Mouse (Mus musculus): ENCODE measurements at regions not wholly inside any gene's neighbourhood (a gene's known extent, or its start where the extent isn't known, plus 50 kb on each side); places are given as distances from the start of the nearest gene placed in this dataset.

DNA sequence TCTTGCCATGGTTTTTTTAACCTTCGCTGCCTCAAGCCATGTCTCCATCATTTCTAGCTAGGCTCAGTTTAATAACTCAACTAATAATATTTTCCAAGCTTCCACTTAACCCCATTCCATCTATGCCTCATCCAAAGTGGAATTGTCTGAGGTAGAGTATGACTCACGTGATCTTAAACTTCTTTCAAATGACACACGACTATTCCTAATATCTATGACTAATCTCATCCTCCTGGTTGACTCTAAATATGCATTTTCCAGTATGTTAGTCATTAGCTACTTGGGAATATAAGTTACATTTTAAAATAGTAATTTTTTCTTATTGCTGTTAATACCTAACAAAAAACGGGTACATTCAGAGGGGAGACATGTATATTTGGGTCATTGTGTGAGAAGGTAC, 524.8 kb upstream of the Pappa start:
- DNase-seq (ENCODE audit: low read depth, low spot score): no peak

DNA sequence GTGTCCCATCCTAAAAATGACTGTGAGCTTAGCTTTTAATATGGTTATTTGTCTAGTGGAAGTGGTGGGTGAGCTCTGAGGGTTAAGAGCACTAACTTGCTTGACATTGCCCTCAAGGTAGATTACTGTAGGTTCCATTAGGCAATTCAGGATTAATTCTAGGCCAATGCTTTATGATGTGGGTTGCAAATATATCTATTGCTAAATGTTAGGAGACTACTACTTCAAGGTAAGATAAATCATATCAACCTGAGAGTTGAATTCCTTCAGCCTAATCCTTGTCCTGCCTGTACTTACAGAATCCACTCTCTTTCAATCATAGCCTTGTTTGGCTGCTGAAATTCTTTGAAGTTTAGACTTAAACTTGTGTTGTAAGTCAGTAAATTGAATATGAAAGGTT, 501.2 kb upstream of the Pappa start:
- no peak for DNase-seq (ENCODE audit: low read depth, low spot score)

DNA sequence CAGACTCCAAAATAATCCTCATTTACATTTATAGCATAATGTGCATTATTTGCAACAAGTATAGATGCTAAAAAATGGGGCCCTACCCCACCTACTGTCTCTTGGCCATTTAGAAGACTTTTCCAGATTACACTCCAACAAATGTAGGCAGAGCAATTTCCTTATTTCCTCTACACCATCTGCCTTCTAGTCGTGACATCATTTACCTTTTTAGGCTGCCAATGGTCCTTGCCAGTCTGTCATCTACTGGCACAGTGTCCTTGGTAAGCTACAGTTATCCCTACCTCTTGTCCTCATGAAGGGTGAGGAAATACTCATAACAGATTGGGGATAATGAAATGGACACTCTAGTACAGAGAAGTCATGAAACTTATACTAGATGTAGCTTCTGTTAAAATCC, 491.8 kb upstream of the Pappa start:
- DNase-seq (ENCODE audit: low read depth, low spot score): no peak

DNA sequence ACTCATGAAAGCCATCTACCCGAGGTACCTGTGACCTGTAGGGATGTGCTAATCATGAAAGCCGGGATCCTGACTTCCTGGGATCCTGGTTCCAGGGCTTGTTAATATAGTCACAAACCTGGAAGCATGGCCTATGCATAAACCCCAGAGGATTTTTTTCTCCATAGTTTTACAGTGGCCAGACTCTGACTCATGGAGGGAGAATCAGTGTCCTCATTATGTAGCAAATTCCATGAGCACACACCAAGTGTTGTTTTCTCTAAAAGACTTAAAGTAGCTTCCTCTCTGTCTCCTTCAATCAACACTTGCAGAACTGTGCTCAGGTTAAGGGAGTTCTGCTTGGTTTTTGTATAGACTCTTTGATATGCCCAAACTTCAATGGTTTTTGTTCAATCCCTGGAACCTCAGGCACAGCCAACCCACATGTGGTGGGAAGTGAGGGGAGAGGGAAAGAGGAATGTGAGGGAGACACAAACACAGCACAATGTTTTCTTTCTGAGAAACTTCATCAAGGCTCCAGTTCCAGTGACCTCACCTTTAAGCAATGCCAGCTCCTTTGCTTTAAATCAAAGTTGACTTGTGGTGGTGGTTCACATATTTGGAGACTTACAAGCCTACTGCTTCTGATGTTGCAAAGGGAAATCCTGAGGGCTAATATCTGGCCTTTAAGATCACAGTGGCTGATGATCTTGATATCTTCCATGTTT, 488.6 kb upstream of the Pappa start:
- no peak for DNase-seq (ENCODE audit: low read depth, low spot score)

DNA sequence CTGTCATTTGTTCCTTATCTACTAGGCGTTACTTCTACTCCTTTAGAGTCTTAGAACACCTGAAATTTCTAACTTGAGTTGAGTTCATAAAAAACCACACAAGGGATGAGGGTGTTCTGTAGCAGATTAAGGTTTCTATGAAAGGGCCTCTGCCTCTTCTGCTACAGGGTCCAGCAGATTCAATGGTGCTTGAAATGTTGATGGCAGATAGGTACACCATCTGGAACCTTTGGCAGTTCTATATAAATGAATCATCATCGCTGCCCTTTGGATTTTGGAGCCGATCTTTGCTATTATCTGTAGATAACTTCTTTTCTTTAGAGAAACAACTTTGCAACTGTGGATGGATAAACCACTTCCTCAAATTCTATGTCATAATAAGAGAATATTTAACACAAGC, 483.9 kb upstream of the Pappa start:
- DNase-seq (ENCODE audit: low read depth, low spot score): no peak

DNA sequence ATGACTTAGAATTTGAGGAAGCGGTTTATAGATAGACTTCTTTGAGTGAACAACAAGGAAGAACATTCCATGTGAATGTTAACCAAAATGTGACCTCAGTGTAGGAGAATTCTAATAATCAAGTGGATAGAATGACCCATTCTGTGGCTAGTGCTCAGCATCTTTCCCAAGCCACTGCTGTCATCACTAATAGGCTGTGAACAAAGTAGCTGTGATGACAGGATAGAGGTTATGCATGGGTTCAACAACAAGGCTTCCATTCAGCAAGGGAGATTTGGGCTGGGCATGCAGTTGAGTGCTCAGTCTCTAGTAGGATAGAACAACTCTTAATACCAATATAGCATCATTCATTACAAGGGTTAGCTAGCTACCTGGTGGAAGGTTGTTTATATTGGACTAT, 483.0 kb upstream of the Pappa start:
- DNase-seq (ENCODE audit: low read depth, low spot score): no peak

DNA sequence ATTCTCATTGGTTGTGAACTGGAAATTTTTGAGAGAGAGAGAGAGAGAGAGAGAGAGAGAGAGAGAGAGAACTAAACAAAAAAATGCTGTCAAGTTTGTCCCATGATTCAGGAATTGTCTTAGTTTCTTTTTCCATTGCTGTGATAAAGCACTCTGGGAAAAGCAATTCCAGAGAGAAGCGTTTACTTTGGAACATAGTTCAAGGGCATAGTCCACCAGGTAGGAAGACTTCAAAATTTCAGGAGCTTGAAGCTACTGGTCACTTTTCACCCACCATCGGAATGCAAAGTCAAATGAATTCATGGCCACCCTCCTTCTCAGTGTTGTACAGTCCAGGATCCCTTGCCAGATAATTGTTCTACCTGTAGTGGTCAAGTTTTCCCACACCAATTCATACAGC, 478.8 kb upstream of the Pappa start:
- DNase-seq (ENCODE audit: low read depth, low spot score): no peak

DNA sequence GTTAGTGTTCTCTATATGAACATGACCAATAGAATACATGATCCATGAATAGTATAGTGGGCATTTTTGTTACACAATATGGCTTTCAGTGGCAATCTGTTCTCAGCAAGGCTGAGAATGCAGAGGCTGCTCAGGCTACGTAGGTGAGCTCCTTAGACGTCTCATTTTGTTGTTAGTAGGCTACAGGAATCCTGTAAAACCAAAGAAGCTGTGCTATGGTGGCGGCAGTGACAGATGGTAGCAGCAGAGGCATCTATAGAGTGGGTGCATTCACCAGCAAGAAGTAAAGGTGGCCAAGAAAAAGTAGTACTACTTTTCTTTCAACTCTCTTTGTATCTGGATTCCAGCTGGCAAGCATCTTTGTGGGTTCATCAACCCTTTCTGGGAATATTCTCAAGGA, 469.8 kb upstream of the Pappa start:
- no peak for DNase-seq (ENCODE audit: low read depth, low spot score)

DNA sequence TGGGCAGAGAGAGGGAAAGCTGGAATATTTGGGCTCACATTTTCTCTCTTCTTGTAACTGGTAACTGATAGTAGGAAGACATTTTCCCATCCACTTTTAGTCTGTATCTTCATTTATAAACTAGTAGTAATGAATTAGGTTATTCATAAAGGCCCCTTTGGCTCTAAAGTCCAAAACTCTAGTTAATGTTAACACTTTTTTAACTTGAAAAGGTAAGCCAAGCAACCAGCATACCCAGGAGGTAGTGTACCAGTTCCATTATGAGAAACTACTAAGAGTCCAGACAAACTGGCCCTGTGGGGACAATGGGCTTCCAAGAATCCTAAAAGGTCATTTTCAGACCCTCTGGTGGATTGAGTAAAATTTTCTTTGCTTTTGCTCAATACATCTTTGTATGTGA, 468.4 kb upstream of the Pappa start:
- no peak for DNase-seq (ENCODE audit: low read depth, low spot score)

DNA sequence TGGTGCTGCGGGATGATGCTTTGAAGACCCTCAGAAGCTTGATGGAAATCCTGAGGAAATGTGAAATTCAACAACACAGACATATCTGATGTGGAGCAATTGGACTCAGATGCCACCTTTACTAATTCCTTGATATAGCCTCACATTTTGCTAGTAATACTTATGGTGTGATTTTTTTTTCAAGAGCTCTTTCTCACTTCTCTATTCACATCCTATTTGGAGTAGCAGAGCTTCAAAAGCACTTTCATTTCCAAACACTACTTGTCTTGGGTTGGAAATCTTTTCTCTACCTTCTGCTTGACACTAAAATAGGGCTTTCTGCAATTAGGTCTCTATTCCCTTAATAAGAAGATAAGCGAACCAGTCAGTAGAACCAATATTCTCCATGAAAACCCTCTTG, 460.3 kb upstream of the Pappa start:
- DNase-seq (ENCODE audit: low read depth, low spot score): no peak

DNA sequence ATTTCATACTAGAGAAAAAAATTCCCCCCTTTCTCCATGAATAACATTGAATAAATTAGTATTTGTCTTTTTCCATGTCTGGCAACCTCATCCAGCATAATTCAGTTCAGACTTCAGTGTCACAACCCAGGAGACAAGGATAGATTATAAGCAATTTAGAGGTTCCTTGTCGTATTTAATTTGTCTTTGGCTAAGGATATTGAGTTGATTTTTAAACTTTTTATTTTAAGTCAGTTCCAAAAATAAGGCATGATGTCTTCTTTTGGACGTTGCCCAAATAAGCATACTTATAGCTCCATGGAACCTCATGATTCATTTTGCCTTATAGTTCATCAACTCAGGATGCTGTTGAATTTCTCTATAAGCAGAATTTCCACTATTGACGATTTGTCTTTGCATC, 456.0 kb upstream of the Pappa start:
- no peak for DNase-seq (ENCODE audit: low read depth, low spot score)

DNA sequence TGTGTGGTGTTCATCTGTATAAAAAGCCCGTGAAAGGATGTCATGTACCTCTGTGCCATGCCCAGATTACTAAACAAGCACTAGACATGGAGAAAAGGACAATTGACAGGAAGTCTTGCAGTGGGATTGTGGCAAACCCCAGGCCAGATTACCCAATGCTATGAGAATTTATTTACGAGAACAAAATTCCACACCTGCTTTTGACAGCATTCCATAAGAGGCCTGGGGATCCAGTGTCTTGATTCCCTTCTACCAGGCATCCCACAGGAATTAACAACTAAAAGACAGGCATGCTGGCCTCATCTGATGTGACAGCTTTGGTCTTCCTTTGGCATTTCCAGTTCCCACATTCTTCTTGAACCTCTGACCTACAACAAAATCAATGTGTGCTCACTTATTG, 454.3 kb upstream of the Pappa start:
- no peak for DNase-seq (ENCODE audit: low read depth, low spot score)

DNA sequence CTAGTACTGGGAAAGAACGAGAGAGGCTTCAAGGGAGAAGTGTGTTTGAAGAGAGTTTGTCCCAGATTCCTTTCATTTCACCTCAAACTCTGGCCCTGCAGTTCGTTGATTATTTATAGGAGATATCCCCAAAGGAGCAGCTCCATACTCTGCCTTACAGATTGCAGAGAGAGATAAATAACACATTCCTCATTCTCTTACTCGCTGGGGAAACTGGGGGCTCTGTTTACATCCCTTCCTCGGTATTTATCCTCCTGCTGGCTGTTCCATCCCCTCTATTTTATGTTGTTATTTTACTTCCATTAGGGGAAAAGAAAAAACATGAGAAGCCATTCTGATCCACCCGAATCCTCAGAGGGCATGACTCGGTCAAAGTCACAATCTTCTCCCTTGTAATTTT, 447.5 kb upstream of the Pappa start:
- no peak for DNase-seq (ENCODE audit: low read depth, low spot score)

DNA sequence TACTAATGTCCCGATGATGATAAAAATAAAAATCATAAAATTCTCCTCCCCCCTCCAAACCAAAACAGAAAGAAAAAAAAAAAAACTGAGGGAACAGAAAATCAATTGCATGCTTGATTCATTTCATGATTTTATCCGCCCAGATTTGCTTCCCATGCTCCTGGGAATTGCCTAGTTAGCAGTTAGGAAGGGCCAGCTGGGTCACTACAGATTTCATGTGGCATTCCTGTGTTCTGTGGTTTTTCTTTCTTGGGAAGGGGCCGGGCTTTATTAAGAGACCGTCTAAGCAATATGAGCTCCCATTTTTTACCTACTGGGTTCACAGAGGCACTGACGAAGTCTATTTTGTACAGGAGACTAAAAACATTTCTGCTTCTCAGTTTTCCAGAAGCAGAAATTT, 447.1 kb upstream of the Pappa start:
- no peak for DNase-seq (ENCODE audit: low read depth, low spot score)

DNA sequence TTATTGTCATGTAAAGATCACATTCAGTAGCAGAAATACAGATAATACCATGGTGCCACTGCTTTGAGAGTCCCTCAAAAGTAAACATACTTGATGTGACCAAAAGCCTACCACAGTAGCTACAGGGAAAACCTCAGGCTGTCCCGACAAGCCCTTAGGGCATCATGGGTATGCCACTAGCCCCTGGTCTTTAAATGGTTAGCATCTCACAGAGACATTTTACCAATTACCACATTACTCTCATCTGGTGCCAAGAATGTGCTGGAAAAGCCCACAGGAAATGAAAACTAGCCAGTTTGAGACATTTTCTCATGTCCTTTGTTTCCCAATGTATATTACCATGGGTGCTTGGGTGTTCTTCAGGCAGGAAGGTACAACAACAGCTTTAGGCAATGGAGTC, 439.3 kb upstream of the Pappa start:
- DNase-seq (ENCODE audit: low read depth, low spot score): no peak

DNA sequence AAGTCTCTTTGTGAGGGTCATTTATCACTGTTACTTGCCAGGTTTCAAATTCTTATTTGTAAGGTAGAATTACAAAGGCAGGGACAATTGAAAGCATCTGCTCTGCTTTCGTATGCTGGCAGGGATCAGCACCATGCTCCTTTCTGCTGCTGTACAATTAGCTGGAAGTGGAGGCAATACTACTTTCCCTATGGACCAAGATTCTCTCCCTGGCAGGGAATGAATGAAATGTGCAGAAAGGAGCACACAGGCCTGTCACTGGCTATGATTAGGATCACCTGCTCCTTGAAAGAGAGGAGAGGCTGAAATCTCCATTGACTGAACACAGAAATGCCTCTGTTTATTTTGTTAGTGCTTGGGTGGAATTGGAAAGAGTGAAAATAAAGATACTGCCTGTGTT, 427.8 kb upstream of the Pappa start:
- no peak for DNase-seq (ENCODE audit: low read depth, low spot score)

DNA sequence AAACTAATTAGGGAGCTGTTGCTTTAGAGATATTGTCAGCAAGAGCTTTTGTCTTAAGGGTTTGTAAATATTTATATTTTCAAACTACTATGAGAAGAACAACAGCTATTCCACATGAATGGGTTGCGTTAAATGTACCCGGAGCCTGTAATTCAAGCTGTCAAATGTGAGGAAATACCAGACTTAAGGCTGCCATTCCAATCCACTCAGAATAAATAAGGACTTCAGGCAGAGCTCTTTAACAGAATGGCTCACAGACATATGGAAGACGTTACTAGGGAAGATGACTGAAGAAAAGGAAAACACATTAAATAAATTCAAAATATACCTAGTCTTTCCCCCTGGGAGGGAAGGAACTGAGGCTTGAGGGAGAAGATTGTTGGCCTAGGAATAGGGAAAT, 400.7 kb upstream of the Pappa start:
- no peak for DNase-seq (ENCODE audit: low read depth, low spot score)

DNA sequence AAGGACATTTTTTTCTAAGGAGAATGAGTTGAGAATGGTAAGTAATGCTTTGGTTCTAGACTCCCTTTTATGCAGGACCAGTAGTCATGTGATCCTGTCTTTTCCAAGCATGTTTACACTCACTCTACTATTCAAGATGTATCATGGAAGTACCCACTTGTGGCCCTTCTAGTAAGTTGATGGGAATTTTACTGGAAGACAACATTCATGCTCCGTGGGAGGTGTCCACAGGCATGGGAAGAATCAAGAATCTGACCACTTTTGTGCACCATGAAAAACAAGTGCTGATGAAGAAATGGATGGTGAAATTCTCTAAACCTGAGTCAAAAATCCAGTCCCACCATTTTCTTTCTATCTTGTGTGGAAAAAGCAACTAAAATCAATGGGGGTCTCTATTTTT, 399.1 kb upstream of the Pappa start:
- no peak for DNase-seq (ENCODE audit: low read depth, low spot score)

DNA sequence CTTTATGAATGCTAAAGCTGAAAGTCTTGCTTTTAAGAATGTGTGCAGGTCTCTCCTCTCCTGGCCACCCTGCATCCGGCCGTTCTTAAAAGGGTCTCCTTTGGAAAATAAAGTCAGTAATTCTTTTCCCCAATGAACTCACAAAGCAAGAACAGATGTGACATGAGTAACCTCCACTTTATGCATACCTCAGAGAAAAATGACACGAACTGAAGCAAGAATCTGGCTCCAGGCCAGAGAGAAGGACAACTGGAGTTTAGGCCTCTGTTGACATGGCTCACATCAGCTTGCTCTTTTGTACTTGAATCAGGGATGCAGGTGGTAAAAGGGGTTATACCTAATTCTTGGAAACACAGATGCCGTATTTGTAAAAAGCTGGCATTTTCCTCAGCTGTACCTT, 368.0 kb upstream of the Pappa start:
- DNase-seq (ENCODE audit: low read depth, low spot score): no peak

DNA sequence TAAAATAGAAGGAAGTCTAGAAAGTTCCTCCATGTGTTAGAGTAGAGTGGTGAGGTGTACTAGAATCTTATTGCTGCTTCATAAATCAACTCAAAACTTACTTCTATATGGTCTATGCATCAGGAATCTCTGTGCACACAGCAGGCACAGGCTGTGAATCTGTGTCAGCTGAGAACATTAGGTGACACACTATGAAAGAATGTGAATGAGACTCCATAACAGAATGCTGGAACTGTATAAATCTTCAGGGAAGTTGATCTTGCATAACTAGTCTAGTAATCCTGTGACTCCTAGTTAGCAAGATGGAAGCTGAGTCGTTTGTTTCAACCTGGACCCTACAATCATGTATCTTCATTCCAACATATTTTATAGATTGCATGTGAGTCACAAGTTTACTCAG, 355.4 kb upstream of the Pappa start:
- DNase-seq (ENCODE audit: low read depth, low spot score): no peak

DNA sequence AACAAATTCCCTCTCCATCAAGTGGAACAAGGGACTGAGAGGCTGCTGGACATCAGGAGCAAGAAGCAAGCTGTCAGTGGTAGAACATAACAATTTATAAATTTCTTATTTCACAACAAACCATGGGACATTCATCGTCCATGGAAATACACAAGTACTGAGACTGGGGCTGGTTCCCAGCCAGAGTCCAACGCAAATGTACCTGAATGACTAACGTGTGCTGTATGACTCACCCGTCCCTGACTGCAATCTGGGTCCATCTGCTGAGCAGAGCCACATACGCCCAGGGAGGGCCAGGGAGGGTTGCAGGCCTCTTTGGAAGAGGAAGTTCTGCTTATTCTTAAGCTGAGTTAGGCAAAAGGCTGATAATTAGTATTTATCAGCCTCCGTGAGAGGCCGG, 320.1 kb upstream of the Pappa start:
- DNase-seq (ENCODE audit: low read depth, low spot score): no peak

DNA sequence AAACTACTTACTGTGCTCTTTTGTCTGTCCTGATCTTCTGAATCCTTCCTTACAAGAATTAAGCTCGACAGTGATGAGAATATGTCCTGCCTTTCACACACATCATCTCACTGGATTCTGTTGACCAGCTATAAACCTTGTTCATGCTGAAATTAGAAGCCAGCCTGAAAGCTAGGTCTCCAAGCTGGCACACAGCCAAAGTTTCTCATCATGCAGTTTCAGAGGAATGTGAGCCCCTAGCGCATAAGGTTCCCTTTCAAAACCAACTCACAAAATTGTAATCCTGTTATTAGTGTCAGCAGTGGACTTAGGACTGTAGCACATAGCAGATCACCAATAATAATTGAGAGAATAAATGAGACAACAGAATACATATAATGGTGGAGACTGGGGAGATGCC, 319.0 kb upstream of the Pappa start:
- no peak for DNase-seq (ENCODE audit: low read depth, low spot score)

DNA sequence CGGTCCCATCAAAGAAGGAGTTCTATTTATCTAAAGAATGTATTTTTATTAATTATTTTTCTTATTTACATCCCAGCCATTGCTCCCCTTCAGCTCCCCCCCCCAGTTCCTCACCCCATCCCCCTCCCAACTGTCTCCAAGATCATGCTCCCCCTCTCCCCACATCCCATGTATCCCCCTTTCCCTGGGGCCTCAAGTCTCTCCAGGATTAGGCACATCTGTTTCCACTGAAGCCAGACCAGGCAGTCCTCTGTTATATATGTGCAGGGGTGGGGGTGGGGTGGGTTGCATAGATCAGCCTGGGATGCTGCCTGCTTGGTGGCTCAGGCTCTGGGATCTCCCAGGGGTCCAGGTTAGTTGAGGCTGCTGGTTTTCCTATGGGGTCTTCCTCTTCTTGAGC, 316.8 kb upstream of the Pappa start:
- DNase-seq (ENCODE audit: low read depth, low spot score): no peak

DNA sequence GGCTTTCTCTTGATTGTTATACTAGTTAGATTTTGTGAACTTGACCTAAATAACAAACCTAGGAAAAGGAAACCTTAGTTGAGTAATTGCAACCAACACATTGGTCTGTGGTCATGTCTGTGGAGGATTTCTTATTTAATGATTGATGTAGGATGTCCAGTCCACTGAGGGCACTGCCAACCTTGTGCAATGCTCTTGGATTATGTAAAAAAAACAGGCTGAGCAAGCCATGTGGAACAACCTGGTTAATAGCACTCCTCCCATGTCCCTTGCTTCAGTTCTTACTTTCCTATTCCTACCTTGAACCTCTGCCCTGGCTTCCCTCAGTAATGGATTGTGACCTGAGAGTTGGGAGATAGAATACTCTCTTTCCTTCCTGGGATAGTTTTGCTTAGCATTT, 312.0 kb upstream of the Pappa start:
- DNase-seq (ENCODE audit: low read depth, low spot score): no peak

Measured in skeletal muscle tissue, adult 2 months (tissue).